Mouse (Mus musculus) embryo, embryonic 11.5 days (tissue): ENCODE results near the gene Slc2a4.

Experiments used
- DNase-seq: peaks from one replicate; pipeline ENCODE4 v3.0.0-alpha.2; 2012; ENCODE audit warnings: low read depth, low spot score

The Slc2a4 gene

DNA sequence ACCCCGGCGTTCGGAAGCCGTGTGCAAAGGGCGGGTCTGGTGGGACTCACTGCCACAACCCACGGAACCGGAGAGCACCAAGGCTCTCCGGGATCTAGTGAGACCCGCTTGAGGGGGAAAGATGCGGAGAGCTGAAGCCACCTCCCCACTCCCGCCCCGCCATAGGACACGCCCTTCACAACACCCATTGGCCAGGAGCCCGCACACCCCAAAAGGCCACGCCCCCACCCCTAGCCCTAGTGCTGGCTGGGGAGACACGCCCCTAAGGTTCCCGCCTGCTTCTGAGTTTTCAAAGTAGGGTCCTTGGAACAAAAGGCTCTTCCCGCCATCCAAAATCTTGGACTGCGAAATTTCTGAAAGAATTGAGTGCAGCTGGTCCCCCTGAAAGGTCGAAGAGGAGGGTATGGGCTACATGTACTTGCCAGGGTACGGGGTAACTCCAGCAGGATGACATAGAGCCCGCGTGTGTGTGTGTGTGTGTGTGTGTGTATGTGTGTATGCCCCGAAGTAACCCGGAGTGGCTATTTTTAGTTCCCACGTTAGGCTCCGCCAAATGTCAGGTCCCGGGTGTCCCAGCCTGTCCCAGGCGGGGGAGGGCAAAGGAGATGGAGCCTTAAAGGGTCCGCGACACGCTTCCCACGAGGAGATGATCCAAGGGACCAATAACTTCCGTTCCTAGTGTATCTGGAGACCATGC lies at the start of gene Slc2a4:
Gene Slc2a4 (minus strand): TSS at position 123 of the 697 bp plus-strand sequence.
- DNase-seq, result peak; percentile 93

DNA sequence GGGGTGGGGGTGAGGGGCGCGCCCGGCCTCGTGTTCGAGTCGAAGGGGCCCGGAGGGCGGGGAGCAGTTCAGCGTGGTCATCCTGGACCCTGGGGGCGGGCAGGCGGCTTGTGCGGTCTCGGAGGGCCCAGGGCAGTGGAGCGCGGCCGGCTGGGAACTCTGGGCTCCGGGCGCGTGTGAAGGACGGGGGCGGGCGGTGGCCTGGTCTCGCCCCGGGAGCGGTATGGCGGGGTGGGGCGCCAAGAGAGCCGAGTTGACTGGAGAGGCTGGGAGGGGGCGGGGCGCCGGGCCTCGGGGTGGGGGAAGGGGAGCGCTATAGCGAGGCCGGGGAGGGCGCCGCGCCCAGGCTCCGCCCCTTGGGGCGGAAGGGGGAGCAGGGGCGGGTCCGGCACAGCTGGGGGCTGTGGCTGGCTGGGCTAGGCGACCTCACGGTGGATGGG lies 49.1 kb upstream of the Slc2a4 start:
- DNase-seq, result peak; percentile 69

DNA sequence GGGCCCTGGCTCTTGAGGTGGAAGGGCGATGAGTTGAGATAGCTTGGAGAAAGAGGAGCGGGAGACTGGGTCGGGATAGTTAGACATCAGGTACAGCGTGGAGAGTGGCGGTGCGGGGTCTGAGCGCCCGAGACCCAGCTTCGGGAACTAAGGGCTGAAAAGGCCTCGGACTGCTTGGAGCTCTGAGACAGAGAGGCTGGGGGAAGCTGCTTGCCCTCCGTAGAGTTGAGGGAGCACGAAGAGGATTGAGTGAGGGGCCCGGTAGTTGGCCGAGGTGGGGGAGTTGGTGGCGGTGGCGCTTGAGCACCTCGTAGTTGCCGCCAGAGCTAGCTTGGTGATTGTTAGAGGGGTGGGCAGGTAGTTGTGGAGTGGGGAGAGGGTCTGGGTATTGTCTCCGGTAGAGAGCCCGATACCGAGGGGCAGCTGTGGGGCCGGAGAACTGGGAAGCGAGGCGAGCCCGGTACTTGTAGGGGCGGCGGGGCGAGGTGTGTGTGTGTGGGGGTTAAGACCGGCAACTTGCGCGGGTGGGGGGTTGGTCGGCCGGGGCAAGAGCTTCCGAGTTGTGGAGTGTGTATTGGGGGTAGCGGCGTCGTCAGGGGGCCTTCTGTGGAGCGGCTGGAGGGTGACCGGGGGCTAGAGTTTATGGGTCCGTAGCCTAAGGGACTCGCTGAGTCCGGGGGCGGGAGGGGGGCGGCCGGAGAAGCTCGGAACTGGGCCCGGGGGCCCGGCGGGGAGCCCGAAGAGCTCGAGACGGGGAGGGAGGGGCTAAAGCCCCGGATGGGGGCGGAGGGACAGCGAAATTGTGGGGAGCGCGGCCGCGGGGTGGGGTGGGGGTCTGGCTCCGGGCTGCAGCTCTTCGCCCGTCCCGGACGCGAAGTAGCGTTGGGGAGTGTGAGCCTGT lies 48.4 kb upstream of the Slc2a4 start:
- DNase-seq, result no peak

DNA sequence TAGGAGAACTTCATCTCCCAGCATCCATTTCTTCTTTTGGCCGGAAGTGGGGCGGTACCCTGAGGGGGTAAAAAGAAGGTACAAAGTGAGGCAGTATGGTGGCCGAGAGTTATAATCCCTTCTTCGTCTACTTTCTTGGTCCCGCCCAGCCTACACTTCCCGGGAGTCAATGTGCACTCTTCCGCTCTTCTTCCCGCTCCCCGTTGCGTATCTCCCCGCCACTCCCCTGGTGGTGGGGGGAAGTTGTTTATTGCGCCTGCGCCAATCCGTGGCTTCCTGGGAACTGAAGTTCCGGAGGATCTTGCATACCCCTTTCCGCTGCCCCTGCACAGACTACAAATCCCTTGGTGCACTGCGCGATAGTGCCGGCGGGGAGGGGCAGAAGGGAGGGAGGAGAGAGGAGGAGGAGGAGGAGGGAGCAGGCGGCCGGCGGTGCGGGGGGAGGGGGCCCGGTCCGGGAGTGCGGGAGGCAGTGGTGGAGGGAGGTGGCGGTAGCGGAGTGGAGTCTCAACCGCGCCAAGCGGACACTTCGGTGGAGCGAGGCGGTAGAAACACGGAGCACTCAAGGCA lies 47.5 kb upstream of the Slc2a4 start, which contains the start of gene Phf23:
Gene Phf23 (plus strand): TSS at position 387 of the 570 bp plus-strand sequence.
- peak; percentile 99 for DNase-seq

DNA sequence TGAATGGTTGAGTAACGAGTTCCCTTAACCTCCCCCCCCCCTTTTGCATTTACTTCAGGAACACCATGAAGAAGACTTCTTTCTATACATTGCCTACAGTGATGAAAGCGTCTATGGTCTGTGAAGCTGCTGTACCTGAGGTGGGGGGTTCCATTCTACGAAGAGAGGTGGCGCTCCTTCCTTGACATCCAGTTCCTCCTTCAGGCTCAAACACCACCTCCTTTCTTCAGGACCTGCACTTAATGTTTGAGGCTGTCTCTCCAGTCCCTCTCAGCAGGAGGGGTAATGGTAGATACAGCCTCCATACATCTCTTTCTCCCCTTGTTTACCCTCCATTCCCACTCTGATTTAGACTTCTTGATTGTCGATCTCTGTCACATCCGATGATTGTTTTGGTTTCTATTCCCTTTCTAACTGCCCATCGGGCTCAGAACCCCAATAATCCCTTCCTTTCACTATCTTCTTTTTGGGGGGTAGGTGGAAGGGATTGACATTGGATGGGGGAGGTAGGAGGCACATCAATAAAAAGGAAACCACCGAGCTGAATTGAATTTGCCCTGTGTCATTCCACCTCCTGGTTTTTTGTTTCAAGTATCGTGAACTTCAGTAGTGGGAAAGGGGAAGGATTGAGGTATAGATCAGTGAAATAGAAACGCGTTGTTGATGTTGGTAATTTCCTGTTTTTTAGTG lies 46.6 kb upstream of the Slc2a4 start:
- DNase-seq, result no peak

DNA sequence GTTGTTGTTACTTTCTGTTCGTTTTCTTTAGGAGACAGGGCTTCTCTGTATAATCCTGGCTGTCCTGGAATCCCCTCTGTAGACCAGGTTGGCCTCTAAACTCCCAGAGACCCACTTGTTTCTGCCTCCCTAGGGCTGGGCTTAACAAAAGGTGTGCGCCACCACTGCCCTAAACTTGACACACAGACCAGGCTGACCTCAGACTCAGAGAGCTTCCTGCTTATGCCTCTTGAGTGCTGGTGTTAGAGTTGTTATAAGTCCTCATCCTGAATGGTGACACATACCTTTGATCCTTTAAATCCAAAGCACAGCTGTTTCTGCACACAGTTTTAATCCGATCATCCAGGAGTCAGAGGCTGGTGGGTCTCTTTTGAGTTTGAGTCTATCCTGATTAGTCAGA lies 44.9 kb upstream of the Slc2a4 start:
- no peak for DNase-seq

DNA sequence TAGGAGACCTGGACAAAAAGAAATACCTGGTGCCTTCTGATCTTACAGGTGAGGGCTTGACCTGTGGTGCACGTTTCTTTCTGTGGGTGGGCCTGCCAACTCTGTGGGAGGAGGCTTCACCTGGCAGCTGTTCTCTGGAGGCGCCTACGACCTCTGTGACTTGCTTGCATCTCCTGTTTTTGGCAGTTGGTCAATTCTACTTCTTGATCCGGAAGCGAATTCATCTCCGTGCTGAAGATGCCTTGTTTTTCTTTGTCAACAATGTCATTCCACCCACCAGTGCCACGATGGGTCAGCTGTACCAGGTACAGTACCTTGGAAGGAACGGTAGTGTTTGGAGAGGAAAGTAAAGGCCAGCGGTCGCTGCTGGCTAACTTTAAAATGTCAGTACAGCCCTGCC lies 44.4 kb upstream of the Slc2a4 start:
- DNase-seq, result no peak

DNA sequence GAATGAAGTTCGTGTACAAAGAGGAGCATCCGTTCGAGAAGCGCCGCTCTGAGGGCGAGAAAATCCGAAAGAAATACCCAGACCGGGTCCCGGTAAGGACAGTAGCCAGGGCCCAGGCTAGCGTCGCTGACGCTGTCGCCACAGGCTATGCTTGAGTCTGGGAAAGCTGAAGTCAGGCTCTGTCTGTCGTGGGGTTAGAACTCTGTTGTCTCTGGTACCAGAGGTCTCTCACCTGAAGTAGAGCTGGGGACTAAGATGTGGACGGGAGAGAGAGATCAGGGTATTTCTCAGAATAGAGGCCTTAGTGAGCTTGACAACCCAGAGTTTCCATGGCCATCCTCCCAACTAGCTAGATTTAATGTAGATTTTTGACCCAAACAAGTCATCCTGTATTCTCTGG lies 43.7 kb upstream of the Slc2a4 start:
- DNase-seq, result no peak

DNA sequence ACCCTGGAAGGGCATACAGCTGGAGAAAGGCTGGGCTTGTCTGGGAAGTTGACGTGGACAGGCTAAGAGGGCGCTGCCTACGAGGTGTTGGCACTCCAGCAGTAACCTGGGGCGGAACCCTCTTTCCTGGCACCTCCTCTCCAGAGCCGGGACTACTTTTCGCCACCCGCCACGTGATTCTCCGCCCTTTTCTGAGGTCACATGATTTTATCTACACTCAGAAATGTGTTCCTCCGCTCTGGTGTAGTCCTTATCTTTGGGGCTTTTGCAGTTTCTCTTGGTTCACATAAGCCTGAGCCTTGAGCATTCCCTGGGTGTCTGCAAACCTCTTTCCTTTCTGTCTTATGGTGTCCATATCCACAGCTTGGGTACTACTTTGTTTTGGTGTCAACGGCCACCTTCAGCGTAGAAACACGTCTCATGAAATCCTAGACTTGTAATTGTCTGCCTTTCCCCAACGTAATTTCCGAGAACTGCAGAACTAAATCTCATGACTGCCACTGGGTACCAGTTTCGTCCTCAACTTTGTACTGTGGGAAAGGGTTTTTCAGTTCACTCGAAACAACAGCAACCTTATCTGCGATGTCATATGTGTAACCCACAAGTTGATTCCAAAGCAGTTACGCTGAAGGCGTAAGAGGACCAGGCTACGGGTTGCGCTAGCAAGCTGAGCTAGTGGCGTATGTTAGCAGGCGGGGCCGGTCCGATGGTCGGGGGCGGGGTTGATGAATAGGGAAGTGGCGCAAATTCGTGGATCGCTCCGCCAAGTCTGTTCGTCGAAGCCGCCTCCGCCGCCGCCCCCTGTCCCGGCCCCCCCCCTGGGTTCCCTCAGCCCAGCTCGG lies 43.1 kb upstream of the Slc2a4 start, which contains the start of gene Gabarap:
Gene Gabarap (plus strand): TSS at position 294 of the 842 bp plus-strand sequence.
- DNase-seq, result peak; percentile 90

DNA sequence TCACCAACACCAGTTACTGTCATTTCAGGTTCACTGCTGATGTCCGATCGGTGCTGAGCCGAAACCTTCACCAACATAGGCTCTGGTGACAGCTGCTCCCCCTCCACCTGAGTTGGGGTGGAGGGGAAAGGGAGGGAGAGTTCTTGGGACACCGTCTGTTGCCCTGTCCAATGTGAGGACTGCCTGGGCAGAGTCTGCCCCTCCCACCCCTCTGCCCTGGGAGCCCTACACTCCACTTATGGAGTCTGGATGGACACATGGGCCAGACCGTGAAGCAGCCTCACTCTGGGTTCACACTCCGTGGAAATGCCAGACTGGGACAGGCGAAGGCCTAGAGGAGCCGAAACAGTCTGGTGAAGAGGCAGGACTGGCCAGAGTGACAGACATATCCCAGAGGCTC lies 42.0 kb upstream of the Slc2a4 start:
- DNase-seq, result no peak

DNA sequence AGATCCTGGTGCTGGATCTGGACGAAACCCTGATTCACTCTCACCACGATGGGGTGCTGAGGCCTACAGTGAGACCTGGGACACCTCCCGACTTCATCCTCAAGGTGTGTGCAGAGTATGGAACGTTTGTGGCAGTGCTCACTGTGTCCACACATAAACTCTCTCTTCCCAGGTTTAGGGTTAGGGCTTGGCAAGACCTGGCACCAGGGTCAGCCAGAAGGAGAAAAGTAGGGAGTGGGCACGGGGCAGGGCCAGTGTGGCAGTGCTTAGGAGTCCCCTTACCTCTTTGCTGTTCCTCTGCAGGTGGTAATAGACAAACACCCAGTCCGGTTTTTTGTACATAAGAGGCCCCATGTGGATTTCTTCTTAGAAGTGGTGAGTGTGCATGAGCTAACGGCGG lies 36.4 kb upstream of the Slc2a4 start:
- DNase-seq, result no peak

DNA sequence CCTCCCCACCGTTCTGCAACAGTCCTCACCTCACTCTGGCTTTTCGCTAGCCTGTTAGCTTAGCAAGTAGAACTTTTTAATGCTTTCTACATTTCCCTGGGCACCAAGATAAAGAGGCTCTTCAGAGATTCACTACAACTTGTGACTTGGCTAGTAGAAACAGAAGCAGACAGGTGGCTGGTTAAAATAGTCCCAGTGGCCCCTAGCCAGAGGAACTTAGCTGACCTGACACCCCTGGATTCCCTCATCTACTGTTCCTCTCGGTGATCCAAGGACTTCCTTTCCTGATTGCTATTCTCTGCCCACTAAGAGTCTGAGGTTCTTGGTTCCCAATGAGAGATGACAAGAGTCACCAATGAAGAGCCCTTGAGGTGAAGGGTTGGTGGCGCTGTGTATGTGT lies 35.4 kb upstream of the Slc2a4 start:
- DNase-seq, result no peak

DNA sequence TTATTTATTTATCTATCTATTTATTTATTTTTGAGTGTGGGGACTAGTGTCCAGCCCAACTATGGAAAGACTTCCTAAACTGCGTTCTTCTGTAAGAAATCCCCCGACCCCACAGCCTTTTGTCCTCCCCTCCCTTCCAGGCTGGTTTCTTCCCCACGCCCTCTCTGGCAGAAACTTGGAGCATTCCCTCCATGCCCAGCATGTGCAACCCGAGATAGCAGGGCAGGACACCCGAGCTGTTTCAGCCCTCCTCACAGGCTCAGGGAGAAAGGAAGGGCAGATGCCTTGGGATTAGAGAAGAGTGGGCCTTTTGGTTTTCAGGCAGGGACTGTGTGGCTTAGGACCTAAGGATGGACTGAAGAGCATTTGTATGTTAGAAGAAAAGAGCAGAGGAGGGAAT lies 34.9 kb upstream of the Slc2a4 start:
- no peak for DNase-seq

DNA sequence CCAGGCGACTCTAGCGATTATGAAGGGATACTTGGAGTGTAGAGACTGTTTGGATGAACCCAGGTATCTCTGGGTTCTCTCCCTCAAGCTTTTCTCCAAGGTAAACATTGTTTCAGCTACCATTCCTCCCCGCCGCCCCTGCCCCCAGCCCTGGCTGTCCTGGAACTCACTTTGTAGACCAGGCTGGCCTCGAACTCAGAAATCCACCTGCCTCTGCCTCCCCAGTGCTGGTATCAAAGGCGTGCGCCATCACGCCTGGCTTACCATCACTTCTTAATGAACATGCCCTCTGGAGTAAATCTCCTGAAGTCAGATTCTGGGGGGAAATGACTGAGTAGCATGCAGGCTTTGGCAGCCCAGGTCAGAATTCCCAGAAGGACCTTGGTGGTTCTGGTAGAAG lies 34.2 kb upstream of the Slc2a4 start, which contains the start of gene Elp5:
Gene Elp5 (minus strand): TSS at position 293 of the 400 bp plus-strand sequence.
- DNase-seq, result no peak

DNA sequence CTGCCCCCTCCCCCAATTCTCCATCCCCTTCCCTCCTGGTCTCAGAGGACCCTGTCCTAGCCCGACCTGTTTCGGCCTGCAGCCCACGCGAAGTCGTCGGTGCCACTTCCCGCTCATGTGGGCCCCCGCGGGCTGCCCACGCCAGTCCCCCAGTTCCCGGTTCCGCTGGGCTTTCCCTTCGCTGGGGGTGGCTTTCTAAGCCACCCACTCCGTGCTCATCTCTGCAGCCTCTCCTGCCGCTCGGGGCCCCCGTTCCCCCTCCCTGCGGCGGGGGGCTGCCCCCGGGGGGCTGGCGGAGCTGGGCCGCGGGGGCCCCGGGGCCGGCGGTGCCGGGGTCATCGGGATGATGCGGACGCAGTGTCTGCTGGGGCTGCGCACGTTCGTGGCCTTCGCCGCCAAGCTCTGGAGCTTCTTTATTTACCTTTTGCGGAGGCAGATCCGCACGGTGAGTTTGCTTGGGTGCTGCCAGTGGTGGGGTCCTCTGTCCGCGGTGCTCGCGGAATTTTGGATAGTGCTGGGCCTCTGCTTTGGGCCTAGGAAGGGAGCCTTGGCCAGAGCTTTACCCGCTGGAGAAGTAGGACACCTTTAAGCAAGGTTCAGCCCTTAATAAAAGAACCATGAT lies 33.3 kb upstream of the Slc2a4 start, which contains the start of gene Ctdnep1:
Gene Ctdnep1 (plus strand): TSS at position 16 of the 622 bp plus-strand sequence.
- DNase-seq, result no peak

DNA sequence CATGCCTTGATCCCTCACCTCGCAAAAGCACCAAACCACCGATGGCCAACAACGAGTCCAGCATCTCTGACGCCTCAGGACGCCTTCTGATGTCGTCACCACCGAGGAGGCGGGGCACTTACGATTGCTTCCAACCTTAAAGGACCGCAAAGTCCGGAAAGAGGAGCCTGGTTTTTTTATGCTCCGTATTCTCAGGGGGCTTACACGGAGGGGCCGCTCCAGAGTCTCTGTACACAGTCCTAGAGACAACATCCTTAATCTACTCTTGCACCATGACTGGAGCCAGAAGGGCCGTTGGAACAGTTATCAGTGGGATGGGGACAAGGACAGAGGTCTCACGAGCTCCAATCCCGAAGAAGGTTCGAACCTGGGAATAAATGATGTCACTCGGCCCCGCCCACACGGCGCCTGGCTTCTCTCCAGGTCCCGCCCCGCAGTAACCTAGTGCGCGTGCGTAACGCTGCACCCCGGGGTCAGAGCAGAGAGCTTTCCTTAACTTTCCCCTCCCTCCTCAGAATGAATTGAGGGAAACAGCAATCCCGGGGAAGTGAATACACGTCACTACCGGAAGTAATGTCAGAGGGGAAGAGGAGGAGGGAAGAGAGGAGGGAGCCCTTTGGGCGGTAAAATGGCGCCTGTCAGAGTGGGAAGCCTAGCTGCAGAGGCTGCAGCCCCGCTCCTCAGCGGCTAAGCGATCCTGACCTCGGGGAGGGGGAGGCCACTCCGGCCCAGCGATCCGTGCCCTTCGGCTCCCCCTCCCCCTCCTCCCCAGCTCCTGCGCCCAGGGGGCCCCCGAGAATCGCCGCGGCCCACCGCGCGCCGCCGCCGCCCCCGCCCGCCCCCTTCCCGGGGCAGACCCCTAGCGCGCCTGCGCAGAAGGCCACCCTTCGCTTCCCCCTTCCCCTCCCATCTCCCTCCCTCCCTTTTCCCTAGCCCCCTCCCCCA lies 32.5 kb upstream of the Slc2a4 start:
- peak; percentile 99 for DNase-seq

DNA sequence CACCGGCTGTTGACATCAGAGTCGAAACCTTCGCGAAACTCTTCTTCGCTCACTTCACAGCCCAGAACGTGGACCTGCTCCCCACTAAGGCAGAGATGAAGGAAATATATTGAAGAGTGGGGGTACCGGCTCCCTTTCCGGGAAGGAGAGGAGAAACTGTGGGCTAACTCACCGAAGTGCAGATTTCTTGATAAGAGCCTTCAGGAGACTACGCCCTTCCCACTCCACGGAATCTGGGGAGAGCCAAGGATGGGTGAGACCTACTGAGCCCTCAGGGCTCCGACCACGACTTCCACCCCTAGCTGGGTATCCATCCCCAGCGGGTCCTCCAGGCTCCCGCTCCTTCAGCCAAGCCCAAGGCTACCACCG lies 31.8 kb upstream of the Slc2a4 start:
- DNase-seq, result no peak

DNA sequence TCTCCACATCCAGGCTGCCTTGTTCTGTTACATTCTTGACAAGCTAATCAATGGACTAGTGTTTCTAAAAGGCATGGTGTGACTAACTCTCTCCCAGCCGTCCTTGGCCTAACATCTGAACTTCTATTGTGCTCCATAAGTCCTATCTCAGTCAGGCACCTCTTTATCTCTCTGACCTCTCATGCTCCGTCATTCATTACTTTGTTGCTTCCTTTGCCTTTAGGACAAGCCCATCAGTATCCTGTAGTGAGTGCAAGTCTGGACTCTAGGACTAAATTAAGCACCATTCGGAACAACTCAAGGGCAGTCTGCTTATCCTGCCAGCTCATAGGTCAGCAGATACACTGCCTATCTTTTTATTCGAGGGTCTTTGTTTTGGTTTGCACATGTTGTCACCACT lies 28.3 kb upstream of the Slc2a4 start:
- DNase-seq, result no peak

DNA sequence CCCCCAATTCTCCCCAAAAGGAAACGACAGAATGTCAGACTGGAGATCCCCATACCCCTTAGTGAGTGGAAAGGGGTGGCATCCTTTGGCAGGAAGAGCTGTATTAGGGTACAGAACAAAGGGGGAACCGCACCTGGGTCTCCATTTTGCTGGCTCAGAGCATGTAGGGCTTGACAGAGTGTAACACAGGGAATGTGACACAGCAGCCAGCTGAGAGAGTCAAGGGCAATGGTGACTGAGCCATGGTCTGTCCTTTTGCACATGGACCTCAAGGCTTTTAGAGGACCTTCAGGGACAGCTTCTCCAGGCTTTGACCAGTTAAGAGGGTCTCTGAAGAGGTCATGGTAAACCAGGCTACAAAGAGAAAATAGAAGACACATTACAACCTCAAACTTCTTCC lies 26.9 kb upstream of the Slc2a4 start:
- no peak for DNase-seq
